Mouse (Mus musculus): ENCODE measurements around the gene Mrpl11.

DNA sequence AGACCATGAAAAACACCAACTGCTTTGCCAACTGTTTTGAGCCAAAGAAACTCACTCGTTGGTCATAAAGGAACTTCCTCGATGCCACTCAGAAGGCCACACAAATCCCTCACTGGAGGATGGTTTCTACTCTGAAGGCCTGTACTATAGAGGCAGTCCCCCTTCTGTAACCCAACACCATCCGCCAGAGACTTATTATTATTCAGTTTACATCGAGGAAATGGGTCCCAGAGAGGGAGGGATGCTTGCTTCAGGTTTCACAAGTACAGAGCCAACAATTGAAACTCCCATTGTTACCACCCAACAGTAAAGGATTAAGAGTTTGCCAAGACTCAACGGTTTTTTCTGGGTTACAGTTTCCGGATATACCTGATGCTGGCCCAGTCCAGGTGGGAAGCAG is 16.4 kb upstream of the Mrpl11 start:
- TF ChIP-seq POLR2A (IDR thresholded peaks at IDR 0.05; ENCODE audit: low read depth, low read length) (no peak), CTCF (IDR thresholded peaks at IDR 0.05; ENCODE audit: borderline replicate concordance, insufficient read depth, low read length) (no peak)

Data from embryonic fibroblast, embryonic 13.5 days (primary cell).